Mouse (Mus musculus) adrenal gland, postnatal 4 days (tissue): Measurements from ENCODE around the gene Gm2163. TPM values are rescaled to one million over a fixed set of nuclear protein-coding genes. Genes with fewer than 3 reads are reported as not detected.
"Not testable (repeated sequence)": the region's sequence is repeated elsewhere in the genome, so short reads cannot be mapped to it uniquely, and the experiment has no call there.

Experiments
- DNase-seq, 2 experiments: peaks; one replicate each; pipeline ENCODE4 v3.0.0; 2021 to 2022; ENCODE audit warnings: low spot score in 2 of 2, mixed read lengths in 2 of 2
- long read RNA-seq, 2 experiments: library from polyadenylated mRNA; stranded (forward); transcript quantifications; one replicate each; pipeline ENCODE4 v2.0.0; 2021
- total RNA-seq, 2 experiments: library from RNA; stranded (reverse); gene quantifications; 2 replicates each; pipeline ENCODE4 v1.2.3; 2021

Gene Gm2163
- total RNA-seq = under 1 TPM; 0.42 to 0.56 TPM
- long read RNA-seq, experiment 1 = 0 reads
- long read RNA-seq, experiment 2, partial matches to known transcripts = 0 of 1 reads
- long read RNA-seq, experiment 2, other reads (novel, unspliced or antisense) = 1 of 1 reads

DNA sequence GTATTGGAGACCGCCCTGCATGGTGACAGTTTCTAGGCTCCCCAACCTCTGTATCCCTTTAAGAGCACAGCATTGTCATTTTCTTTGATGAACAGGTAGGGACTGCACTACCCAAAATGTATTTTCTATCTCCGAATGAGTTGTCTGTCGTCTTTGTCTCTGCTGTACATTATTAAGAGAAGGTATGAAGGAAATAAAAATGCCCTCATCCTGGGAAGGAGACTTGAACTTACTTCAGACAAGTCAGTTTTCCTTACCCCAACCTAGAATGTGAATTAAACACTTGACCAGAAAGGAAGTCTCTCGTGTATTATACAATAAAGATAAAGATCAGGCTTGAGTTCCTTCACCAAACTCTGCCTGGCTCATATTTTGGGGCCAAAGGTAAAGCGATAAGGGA is at the start of gene Gm2163:
Gm2163 (plus strand) TSS at position 301 of the 400 bp plus-strand sequence.
- DNase-seq = not testable (repeated sequence)

DNA sequence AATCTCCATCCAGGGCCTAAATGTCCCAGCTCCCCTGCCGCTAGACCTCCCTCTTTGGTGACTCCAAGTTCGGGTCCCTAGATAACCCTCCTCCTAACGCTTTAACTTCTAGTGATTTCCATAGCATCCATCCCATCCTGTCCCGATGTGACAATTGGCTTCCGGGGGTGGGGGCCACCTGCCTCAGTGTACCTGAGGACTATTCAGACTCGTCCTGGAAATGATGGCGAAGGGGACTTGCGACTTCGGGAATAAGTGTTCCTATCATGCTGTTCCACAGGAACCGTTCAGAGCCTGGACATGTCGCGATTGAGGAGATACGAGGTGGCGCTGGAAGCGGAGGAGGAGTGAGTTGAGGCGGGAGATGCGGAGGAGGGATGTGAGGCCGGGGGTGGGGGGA is 27.5 kb upstream of the Gm2163 start, which contains the start of gene Gm21586:
Gm21586 (plus strand) TSS at position 301 of the 400 bp plus-strand sequence.
- not testable (repeated sequence) for DNase-seq

DNA sequence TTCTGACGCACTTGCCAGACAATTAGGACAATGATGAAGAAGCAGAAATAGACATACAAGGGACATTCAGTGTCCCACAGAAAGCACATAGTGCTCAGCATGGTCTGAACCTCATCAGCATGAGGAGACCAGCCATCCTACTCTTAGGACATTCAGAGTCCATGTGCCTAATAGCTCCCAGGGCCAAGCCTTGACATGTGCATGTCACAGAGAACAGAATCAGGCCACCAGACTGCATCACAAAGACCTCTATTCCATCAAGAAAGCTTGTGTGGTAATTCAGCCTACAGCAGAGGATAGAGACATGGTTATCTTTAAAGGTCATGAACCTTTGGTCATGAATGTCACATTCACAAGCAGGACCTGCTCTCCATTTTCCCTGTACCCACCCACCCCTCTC is 61.5 kb downstream of the Gm2163 start, which contains the start of gene Fam205a2:
Fam205a2 (minus strand) TSS at position 101 of the 400 bp plus-strand sequence.
- DNase-seq = not testable (repeated sequence)

DNA sequence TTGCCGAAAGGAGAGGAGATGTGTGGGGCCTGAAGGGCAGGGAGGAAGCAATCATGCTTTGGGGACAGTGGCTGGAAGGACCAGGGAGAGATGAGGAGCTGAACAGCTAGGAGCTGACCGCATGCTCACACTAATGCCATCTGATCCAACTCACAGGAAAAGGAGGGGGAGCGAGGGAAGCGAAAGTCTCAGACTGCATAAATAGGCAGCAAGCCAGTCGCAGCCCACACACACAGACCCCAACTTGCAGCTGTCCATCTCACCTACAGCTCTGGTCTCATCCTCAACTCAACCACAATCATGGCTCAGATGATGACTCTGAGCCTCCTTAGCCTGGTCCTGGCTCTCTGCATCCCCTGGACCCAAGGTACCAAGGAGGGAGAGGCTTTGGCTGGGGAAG is 145.3 kb downstream of the Gm2163 start, which contains the start of gene Gm10591:
Gm10591 (plus strand) TSS at position 301 of the 400 bp plus-strand sequence.
- not testable (repeated sequence) for DNase-seq

DNA sequence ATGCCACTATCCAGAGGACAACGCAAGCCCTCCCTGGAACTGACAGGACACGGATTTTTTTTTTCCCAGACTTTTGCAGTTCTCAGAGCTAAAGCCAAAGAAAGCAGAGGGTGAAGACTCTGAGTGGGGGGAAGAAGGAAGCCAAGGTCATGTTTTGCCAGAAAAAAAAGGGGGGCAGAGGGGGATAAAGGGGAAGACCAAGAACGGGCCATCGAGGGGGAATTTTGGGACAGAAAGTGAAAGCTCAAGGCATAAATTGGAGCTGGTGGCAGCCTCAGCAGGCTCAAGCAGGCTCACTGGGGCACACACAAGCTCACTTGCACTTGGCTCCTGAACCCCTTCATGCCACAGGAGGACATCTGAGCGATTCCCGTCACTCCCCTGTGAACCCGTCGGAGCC is 162.9 kb downstream of the Gm2163 start, which contains the start of gene Gm2564:
Gm2564 (plus strand) TSS at position 301 of the 400 bp plus-strand sequence.
- not testable (repeated sequence) for DNase-seq

Other genes with a start within 250 kb of the Gm2163 start
- gene Gm10600, start 226.1 kb upstream of the Gm2163 start, total RNA-seq = 1 to 10 TPM; 1.8 to 1.9 TPM
- gene Ccl21b, start 211.0 kb upstream of the Gm2163 start, total RNA-seq = not detected
- not detected for gene Gm21953, start 172.5 kb upstream of the Gm2163 start, total RNA-seq
- under 1 TPM in 1 of 2 experiments, not detected in 1; 0.59 TPM for gene Fam205a3, start 148.4 kb upstream of the Gm2163 start, total RNA-seq
- gene Gm21586, start 27.4 kb upstream of the Gm2163 start, total RNA-seq = not detected
- gene Fam205a2, start 61.4 kb downstream of the Gm2163 start, total RNA-seq = under 1 TPM in 1 of 2 experiments, not detected in 1; 0.59 TPM
- gene Gm10591, start 145.4 kb downstream of the Gm2163 start, total RNA-seq = not detected
- gene Gm2564, start 163.0 kb downstream of the Gm2163 start, total RNA-seq = 1 to 10 TPM; 1.6 to 4.5 TPM
- not detected for gene Ccl27b, start 188.5 kb downstream of the Gm2163 start, total RNA-seq
- not detected for gene Il11ra2, start 195.1 kb downstream of the Gm2163 start, total RNA-seq